Mouse (Mus musculus): ENCODE data around the gene Park7. TPM values are rescaled to one million over a fixed set of nuclear protein-coding genes. Genes with fewer than 3 reads are reported as not detected.
"Not testable (repeated sequence)": the region's sequence is repeated elsewhere in the genome, so short reads cannot be mapped to it uniquely, and the experiment has no call there.

Park7 gene
- polyA plus RNA-seq, 1 experiment from 2014 or later, result 371 TPM

- no peak overlapping the region for H3K9ac ChIP-seq (ENCODE audit: low read depth, low read length)
- 58% methylated on average over 13 of the region's 13 CpGs for WGBS (ENCODE audit: insufficient replicate concordance)
- no peak; the same call in 1 of the 2 replicates for ATAC-seq (replicated peaks; ENCODE audit: insufficient number of reproducible peaks, low FRiP score, low TSS enrichment)
Measured at GRCm38 (mm10) chr4:150924308-150924707, 10.1 kb upstream of the Park7 start.

GRCm38 (mm10) chr4:150921206-150921605 lies 7.0 kb upstream of the Park7 start:
- WGBS (ENCODE audit: insufficient replicate concordance), result 85% methylated on average over 8 of the region's 8 CpGs
- H3K36me3 ChIP-seq (ENCODE audit: control insufficient read depth, insufficient read depth, low read length), result no peaks in the 10 kb centered on the region
- no peak overlapping the region for H3K4me2 ChIP-seq
- ATAC-seq (replicated peaks; ENCODE audit: insufficient number of reproducible peaks, low FRiP score, low TSS enrichment), result 0 out of 2 replicates have a peak, but pooled peaks have one; percentile 15
- no peaks in the 10 kb centered on the region; the same call in 1 of the 2 replicates for H3K9me3 ChIP-seq (replicated peaks; ENCODE audit: control insufficient read depth, low read length)
- no peak overlapping the region for H3K4me3 ChIP-seq (ENCODE audit: low read depth, low read length)
- no peaks in the 10 kb centered on the region for H3K4me1 ChIP-seq (ENCODE audit: control insufficient read depth, insufficient read depth, low read length)
- no peak overlapping the region for H3K27ac ChIP-seq (ENCODE audit: low read depth, low read length)
- H3K9ac ChIP-seq (ENCODE audit: low read depth, low read length), result no peak overlapping the region
- H3K27me3 ChIP-seq (ENCODE audit: control insufficient read depth, insufficient read depth, low read length), result no peaks in the 10 kb centered on the region

More at GRCm38 (mm10) chr4:150924308-150924707, 10.1 kb upstream of the Park7 start:
- Histone ChIP-seq H3K9me3 (replicated peaks; ENCODE audit: control insufficient read depth, low read length) (no peaks in the 10 kb centered on the region; the same call in 1 of the 2 replicates), H3K4me3 (ENCODE audit: low read depth, low read length) (no peak overlapping the region), H3K4me1 (ENCODE audit: control insufficient read depth, insufficient read depth, low read length) (no peaks in the 10 kb centered on the region), H3K27ac (ENCODE audit: low read depth, low read length) (no peak overlapping the region), H3K27me3 (ENCODE audit: control insufficient read depth, insufficient read depth, low read length) (no peaks in the 10 kb centered on the region), H3K4me2 (no peak overlapping the region), H3K36me3 (ENCODE audit: control insufficient read depth, insufficient read depth, low read length) (no peaks in the 10 kb centered on the region)

GRCm38 (mm10) chr4:150917336-150918027 lies 3.2 kb upstream of the Park7 start:
- no peaks in the 10 kb centered on the region for H3K27me3 ChIP-seq (ENCODE audit: control insufficient read depth, insufficient read depth, low read length)
- H3K4me2 ChIP-seq, result no peak overlapping the region
- H3K4me3 ChIP-seq (ENCODE audit: low read depth, low read length), result no peak overlapping the region
- H3K4me1 ChIP-seq (ENCODE audit: control insufficient read depth, insufficient read depth, low read length), result peaks cover 8% of the 10 kb centered on the region
- H3K27ac ChIP-seq (ENCODE audit: low read depth, low read length), result no peak overlapping the region
- no peak for ATAC-seq (replicated peaks; ENCODE audit: insufficient number of reproducible peaks, low FRiP score, low TSS enrichment)
- 61% methylated on average over 8 of the region's 8 CpGs for WGBS (ENCODE audit: insufficient replicate concordance)
- no peaks in the 10 kb centered on the region for H3K36me3 ChIP-seq (ENCODE audit: control insufficient read depth, insufficient read depth, low read length)
- H3K9ac ChIP-seq (ENCODE audit: low read depth, low read length), result no peak overlapping the region
- no peaks in the 10 kb centered on the region for H3K9me3 ChIP-seq (replicated peaks; ENCODE audit: control insufficient read depth, low read length)

DNA sequence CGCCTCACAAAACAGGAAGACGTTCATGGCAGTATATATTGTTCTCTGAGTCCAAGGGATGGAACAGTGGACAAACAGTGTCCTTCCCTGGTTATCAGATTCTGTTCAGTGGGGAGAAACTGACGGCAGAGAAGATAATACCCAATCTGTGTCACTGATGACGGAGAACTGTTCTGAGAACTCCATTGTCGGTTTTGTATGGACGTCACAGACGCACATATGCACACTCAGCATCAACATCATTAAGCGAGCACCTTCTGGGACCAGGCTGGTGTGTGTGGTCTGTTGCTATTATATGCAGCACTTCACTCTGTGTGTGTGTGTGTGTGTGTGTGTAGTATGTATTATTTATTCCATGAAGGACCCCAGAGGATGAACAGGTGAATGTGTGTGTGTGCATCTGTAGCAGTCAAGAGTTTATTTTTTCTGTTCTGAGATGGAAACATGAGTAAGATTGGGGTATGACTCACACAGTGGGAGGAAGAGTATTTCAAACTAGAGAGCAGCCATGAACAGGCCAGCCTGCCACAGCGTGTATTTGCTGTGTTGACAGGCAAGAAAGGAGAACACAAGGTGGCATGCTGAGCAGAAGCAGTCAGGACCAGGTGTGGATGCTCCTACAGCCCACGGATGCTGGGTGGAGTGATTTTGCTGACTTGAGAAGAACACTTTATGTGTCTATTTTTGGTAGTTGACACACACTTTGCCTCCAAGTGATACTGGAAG lies 1.1 kb upstream of the Park7 start:
- peak overlapping the region; percentile 69 for H3K4me2 ChIP-seq
- H3K27me3 ChIP-seq (ENCODE audit: control insufficient read depth, insufficient read depth, low read length), result no peaks in the 10 kb centered on the region
- ATAC-seq (replicated peaks; ENCODE audit: insufficient number of reproducible peaks, low FRiP score, low TSS enrichment), result no peak
- peak overlapping the region; percentile 71 for H3K4me3 ChIP-seq (ENCODE audit: low read depth, low read length)
- H3K36me3 ChIP-seq (ENCODE audit: control insufficient read depth, insufficient read depth, low read length), result no peaks in the 10 kb centered on the region
- peak overlapping the region; percentile 83 for H3K9ac ChIP-seq (ENCODE audit: low read depth, low read length)
- H3K9me3 ChIP-seq (replicated peaks; ENCODE audit: control insufficient read depth, low read length), result no peaks in the 10 kb centered on the region
- H3K27ac ChIP-seq (ENCODE audit: low read depth, low read length), result peak overlapping the region; percentile 82; the same call in 1 of the 2 replicates
- 54% methylated on average over 10 of the region's 10 CpGs for WGBS (ENCODE audit: insufficient replicate concordance)
- peaks cover 8% of the 10 kb centered on the region for H3K4me1 ChIP-seq (ENCODE audit: control insufficient read depth, insufficient read depth, low read length)

DNA sequence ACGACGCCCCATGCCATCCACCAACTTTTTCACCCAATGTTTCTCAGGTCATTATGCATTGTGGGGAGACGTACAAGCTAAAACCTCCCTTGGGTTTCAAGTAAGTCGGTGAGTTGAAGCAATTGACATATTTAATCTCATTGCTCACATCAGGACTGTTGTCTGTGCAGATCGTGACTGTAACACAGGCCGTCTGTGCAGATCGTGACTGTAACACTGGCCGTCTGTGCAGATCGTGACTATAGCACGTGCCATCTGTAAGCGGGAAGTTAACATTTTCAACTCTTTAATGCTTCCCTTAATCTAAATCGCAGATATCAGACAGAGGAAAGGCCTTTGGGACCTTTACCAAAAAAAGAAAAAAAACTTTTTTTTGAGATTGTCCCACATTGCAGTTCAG lies 494 bp downstream of the Park7 start:
- peak overlapping the region; percentile 82 for H3K27ac ChIP-seq (ENCODE audit: low read depth, low read length)
- H3K36me3 ChIP-seq (ENCODE audit: control insufficient read depth, insufficient read depth, low read length), result no peaks in the 10 kb centered on the region
- H3K4me3 ChIP-seq (ENCODE audit: low read depth, low read length), result peak overlapping the region; percentile 71
- H3K27me3 ChIP-seq (ENCODE audit: control insufficient read depth, insufficient read depth, low read length), result no peaks in the 10 kb centered on the region
- no peak for ATAC-seq (replicated peaks; ENCODE audit: insufficient number of reproducible peaks, low FRiP score, low TSS enrichment)
- peak overlapping the region; percentile 69 for H3K4me2 ChIP-seq
- 20% methylated on average over 12 of the region's 12 CpGs for WGBS (ENCODE audit: insufficient replicate concordance)
- H3K4me1 ChIP-seq (ENCODE audit: control insufficient read depth, insufficient read depth, low read length), result peaks cover 8% of the 10 kb centered on the region
- no peaks in the 10 kb centered on the region for H3K9me3 ChIP-seq (replicated peaks; ENCODE audit: control insufficient read depth, low read length)
- H3K9ac ChIP-seq (ENCODE audit: low read depth, low read length), result peak overlapping the region; percentile 83

DNA sequence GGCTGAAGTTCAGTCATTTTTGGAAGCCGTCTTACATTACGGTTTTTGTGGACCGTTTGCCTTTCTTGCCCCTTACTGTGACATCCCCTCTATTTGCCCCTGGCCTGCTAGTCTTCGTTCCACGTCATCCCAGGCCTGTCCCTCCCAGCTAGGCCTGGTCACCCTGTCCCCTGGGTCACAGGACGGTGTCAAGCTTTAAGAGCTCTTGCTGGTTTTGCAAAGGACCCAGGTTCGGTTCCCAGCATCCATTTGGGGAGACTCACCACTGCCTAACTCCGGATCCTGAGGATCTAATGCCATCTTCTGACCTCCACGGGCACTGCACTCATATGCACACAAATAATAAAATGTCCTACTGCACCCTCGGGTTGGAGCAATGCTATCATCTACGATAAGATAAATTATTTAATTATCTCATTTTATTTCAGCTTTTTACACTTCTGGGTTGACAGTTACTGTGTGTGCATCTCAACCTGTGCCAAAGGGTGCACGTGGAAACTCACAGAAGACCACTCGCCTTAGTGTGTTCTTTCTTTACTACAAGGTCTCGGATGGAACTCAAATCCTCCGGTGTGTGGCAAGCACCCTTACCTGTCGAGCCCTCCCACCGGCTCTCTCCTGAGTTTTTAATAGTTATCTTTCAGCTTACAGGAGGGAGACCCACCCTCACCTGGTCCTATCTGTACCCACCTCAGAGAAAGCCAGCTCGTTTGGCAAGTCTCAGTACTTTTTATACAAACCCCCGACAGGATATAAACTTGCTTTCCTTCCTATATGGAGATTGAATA lies 3.9 kb downstream of the Park7 start:
- H3K9me3 ChIP-seq (replicated peaks; ENCODE audit: control insufficient read depth, low read length), result no peaks in the 10 kb centered on the region
- H3K9ac ChIP-seq (ENCODE audit: low read depth, low read length), result peak overlapping the region; percentile 64
- no peak for ATAC-seq (replicated peaks; ENCODE audit: insufficient number of reproducible peaks, low FRiP score, low TSS enrichment)
- H3K4me1 ChIP-seq (ENCODE audit: control insufficient read depth, insufficient read depth, low read length), result peaks cover 6% of the 10 kb centered on the region
- peak overlapping the region; percentile 79 for H3K4me3 ChIP-seq (ENCODE audit: low read depth, low read length)
- peak overlapping the region; percentile 68 for H3K4me2 ChIP-seq
- 83% methylated on average over 19 of the region's 19 CpGs for WGBS (ENCODE audit: insufficient replicate concordance)
- H3K27me3 ChIP-seq (ENCODE audit: control insufficient read depth, insufficient read depth, low read length), result no peaks in the 10 kb centered on the region
- no peaks in the 10 kb centered on the region for H3K36me3 ChIP-seq (ENCODE audit: control insufficient read depth, insufficient read depth, low read length)
- 0 out of 2 replicates have a peak overlapping the region, but pooled peaks have one; percentile 18 for H3K27ac ChIP-seq (ENCODE audit: low read depth, low read length)

DNA sequence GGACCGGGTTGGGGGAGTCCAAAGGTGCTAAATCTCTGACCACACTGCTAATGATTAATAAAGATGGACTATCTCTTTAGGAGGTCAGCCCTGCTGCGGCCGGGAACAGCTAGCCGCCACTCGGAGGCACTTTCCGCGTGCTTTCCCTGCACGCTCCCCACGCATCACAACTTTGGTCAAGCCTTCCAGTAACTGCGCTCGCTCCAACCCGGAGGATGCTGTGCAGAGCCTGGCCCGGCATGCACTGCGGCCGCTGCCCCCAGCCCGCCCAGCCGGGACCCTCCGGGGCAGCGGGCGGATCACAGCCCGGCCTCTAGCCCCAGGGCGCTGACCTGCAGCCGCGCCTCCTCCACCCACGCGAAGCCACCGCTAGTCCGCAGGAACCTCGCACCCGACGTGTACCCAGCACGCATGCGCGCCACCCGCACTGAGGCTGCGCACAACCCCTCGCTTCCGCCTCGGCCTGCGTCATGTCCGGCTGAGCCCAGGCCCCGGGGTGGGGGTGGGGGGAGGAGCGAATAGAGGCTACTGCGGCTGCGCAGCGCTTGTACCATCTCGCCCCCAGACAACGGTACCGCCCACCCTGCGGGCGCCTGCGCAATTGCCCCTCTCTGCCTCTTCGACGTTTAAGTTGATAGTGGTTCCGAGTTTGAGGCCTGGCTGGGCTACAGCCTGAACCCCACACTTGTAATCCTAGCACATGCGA lies 4.6 kb downstream of the Park7 start:
- H3K4me3 ChIP-seq (ENCODE audit: low read depth, low read length), result peak overlapping the region; percentile 79
- peak overlapping the region; percentile 92 for H3K27ac ChIP-seq (ENCODE audit: low read depth, low read length)
- H3K4me1 ChIP-seq (ENCODE audit: control insufficient read depth, insufficient read depth, low read length), result no peaks in the 10 kb centered on the region
- H3K36me3 ChIP-seq (ENCODE audit: control insufficient read depth, insufficient read depth, low read length), result no peaks in the 10 kb centered on the region
- peak overlapping the region; percentile 68 for H3K4me2 ChIP-seq
- H3K9me3 ChIP-seq (replicated peaks; ENCODE audit: control insufficient read depth, low read length), result no peaks in the 10 kb centered on the region
- peak overlapping the region; percentile 92 for H3K9ac ChIP-seq (ENCODE audit: low read depth, low read length)
- H3K27me3 ChIP-seq (ENCODE audit: control insufficient read depth, insufficient read depth, low read length), result no peaks in the 10 kb centered on the region
- ATAC-seq (replicated peaks; ENCODE audit: insufficient number of reproducible peaks, low FRiP score, low TSS enrichment), result peak; percentile 90
- under 1% methylated on average over 56 of the region's 56 CpGs for WGBS (ENCODE audit: insufficient replicate concordance)

- H3K9ac ChIP-seq (ENCODE audit: low read depth, low read length); H3K27ac ChIP-seq (ENCODE audit: low read depth, low read length); H3K9me3 ChIP-seq (replicated peaks; ENCODE audit: control insufficient read depth, low read length); H3K4me1 ChIP-seq (ENCODE audit: control insufficient read depth, insufficient read depth, low read length); H3K27me3 ChIP-seq (ENCODE audit: control insufficient read depth, insufficient read depth, low read length); H3K4me3 ChIP-seq (ENCODE audit: low read depth, low read length); H3K36me3 ChIP-seq (ENCODE audit: control insufficient read depth, insufficient read depth, low read length); ATAC-seq (replicated peaks; ENCODE audit: insufficient number of reproducible peaks, low FRiP score, low TSS enrichment): not testable (repeated sequence)
- peak overlapping the region; percentile 68 for H3K4me2 ChIP-seq
- 74% methylated on average over 5 of the region's 5 CpGs for WGBS (ENCODE audit: insufficient replicate concordance)
Measured at GRCm38 (mm10) chr4:150908512-150908911, 5.7 kb downstream of the Park7 start.
